Mouse (Mus musculus) embryonic facial prominence, embryonic 15.5 days (tissue): Measurements from ENCODE around the gene AC134908.4. TPM values are rescaled to one million over a fixed set of nuclear protein-coding genes. Genes with fewer than 3 reads are reported as not detected.

ENCODE experiments used
- ATAC-seq: fragments of 200-750 bp; cut with Nextera tagmentation; 2 replicates; pipeline ENCODE4 v1.8.0; 2017; ENCODE audit warnings: low read depth, moderate TSS enrichment; ENCODE audit not compliant: insufficient number of reproducible peaks, low FRiP score, low TSS enrichment
- H3K27ac ChIP-seq: fragments of 300-500 bp; sonication (generic); replicated peaks from 2 replicates; pipeline ENCODE4 v1.5.1; 2015; ENCODE audit warnings: mild to moderate bottlenecking, inconsistent platforms
- H3K27me3 ChIP-seq: fragments of 300-500 bp; sonication (generic); 2 replicates; pipeline ENCODE4 v1.6.1; 2015; ENCODE audit warnings: inconsistent platforms
- H3K36me3 ChIP-seq: fragments of 300-500 bp; sonication (generic); 2 replicates; pipeline ENCODE4 v1.6.1; 2015; ENCODE audit warnings: mild to moderate bottlenecking, inconsistent platforms
- H3K4me1 ChIP-seq: fragments of 300-500 bp; sonication (generic); 2 replicates; pipeline ENCODE4 v1.6.1; 2015; ENCODE audit warnings: inconsistent platforms
- H3K4me2 ChIP-seq: fragments of 300-500 bp; sonication (generic); replicated peaks from 2 replicates; pipeline ENCODE4 v1.6.1; 2015; ENCODE audit warnings: mild to moderate bottlenecking, inconsistent platforms
- H3K4me3 ChIP-seq: fragments of 300-500 bp; sonication (generic); replicated peaks from 2 replicates; pipeline ENCODE4 v1.5.1; 2015; ENCODE audit warnings: mild to moderate bottlenecking, inconsistent platforms
- H3K9ac ChIP-seq: fragments of 300-500 bp; sonication (generic); 2 replicates; pipeline ENCODE4 v1.6.1; 2015; ENCODE audit warnings: inconsistent platforms
- H3K9me3 ChIP-seq: fragments of 300-500 bp; sonication (generic); replicated peaks from 2 replicates; pipeline ENCODE4 v1.6.1; 2016; ENCODE audit warnings: inconsistent platforms
- WGBS: fragments of 180-500 bp; shearing (Covaris S2); methylation state at CpG from one replicate; pipeline ENCODE4 v1.1.7; 2015; 5-methylcytosine and 5-hydroxymethylcytosine counted together
- polyA plus RNA-seq: library from polyadenylated mRNA; unstranded; fragments of >200 nt; fragmentation: Nextera tagmentation; extraction: Ambion mirVana; gene quantifications from 2 replicates; pipeline ENCODE4 v1.2.1, GENCODE M21; 2015

AC134908.4 gene
- polyA plus RNA-seq, 1 experiment from 2014 or later: not detected

DNA sequence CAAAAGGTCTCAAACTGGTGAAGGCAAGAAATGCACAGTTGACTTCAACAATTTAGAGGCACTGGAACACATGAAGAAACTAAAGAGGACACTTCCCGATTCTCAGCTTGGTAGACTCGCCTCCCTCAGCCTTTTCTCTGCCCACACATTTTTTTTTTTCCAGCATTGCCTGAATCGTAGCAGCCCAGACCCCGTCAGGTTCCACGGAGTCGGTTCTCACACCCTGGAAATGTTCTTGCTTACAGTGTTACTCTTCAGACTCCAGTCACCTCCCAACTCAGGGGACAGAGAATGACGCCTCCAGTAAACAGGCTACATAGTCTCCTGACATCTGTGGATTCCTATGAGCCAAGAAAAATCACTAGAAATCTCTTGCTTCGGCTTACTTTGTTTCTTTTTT, 35.3 kb downstream of the AC134908.4 start:
- no peak overlapping the region for H3K4me2 ChIP-seq
- no peak overlapping the region for H3K27ac ChIP-seq
- ATAC-seq: no peak
- no peak overlapping the region for H3K4me3 ChIP-seq
- 69% methylated on average over 8 of the region's 8 CpGs for WGBS
- H3K9me3 ChIP-seq: no peaks in the 10 kb centered on the region
- H3K27me3 ChIP-seq: no peaks in the 10 kb centered on the region
- H3K9ac ChIP-seq: no peak overlapping the region
- no peaks in the 10 kb centered on the region for H3K4me1 ChIP-seq
- H3K36me3 ChIP-seq: no peaks in the 10 kb centered on the region

DNA sequence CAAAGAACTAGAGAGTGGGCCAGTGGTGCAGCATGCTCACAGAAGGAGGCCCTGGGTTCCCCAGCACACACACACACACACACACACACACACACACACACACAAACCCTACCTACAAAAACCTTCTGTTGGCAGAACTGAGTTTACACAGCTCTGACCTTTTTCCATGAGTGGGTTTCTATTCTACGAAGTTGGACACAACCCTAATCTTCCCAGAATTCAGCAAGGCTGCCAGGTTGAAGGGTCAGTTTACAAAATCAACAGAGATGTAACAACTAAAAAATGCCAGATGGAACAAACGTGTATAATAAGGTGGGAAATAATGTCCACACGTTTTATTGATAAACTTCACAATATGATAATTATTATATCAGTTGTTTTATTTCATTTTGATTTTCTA, 37.8 kb downstream of the AC134908.4 start:
- Histone ChIP-seq H3K27ac (no peak overlapping the region), H3K4me1 (no peaks in the 10 kb centered on the region), H3K27me3 (no peaks in the 10 kb centered on the region), H3K9ac (no peak overlapping the region), H3K36me3 (no peaks in the 10 kb centered on the region), H3K9me3 (no peaks in the 10 kb centered on the region), H3K4me2 (no peak overlapping the region), H3K4me3 (no peak overlapping the region)
- 56% methylated on average over 3 of the region's 3 CpGs for WGBS
- ATAC-seq: no peak

DNA sequence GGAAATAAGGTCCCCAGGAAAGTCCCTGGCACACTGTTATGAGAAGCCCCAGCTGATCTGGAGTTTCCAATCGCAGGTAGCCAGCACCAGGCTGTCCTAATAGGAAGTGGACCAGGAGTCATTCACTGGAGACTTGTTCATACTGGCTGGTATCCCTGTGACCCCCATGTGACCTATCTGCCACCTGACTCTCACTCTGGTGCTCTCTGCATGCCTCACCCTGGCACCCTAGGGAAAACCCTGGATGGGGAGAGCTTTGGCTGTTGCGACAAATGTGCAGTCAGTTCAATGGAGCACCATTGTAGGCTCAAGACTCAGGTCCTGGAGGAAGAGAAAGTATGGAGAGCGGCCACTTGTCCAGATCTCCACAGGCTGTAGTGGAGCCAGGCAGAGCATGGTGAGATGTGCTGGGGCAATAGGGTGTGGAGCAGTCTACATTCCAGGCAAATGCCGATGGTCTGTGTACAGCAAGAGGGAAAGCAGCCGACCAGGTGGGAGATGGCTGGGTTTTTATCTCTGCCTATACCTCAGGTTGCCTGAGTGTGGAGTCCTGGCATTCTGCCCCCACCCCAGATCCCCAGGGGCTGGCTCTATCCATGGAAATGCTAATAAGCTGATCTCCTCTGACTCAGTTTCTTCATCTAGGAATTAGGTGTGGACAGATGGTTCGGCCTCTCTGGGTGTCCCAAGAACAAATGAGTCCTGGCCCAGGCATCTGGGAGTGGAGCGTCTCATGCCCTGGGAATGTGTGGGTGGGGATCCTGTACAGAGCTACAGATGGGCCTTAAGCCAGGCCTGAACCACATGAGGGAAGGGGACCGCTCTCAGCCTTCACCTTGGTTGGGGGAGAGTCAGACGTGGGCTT, 38.8 kb downstream of the AC134908.4 start:
- H3K4me3 ChIP-seq: no peak overlapping the region
- H3K4me2 ChIP-seq: no peak overlapping the region
- no peaks in the 10 kb centered on the region for H3K9me3 ChIP-seq
- ATAC-seq: no peak
- no peak overlapping the region for H3K9ac ChIP-seq
- no peak overlapping the region for H3K27ac ChIP-seq
- no peaks in the 10 kb centered on the region for H3K36me3 ChIP-seq
- peaks cover under 1% of the 10 kb centered on the region; the same call in 1 of the 2 replicates for H3K4me1 ChIP-seq
- H3K27me3 ChIP-seq: no peaks in the 10 kb centered on the region
- WGBS: 75% methylated on average over 9 of the region's 9 CpGs

DNA sequence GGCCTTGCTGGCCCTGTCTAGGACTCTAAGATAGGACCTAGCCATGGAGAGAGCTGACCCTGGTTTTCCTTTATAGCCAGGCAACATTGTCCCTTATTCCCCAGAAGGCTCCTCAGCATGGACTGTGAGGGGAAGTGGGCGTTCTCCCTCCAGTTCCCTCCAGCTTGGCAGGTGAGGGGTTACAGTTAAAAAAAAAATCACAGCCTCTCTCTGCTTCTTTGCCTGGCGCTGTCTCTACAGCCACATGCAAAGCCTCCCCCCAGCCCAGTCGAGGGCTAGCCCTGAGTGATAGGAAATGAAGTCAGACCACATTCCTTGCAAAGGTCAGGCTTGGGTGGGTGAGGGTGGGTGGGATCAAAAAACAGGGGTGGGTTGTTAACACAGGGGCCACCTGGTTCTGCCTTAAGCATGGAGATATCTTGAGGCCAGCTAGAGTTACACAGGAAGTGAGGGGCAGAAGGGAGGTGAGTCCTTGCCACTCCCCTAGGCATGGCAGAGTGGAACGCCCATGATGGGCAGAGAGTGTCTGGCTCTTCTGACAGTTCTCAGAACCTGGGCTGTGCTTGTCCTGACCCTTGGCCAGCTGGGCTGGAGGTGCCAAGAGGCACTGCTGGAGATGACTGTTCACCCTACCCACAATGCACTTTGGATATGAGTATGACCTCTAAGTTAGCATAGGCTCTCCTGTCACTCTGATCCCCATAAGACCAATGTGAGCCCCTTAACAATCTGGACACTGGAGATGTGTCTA, 39.7 kb downstream of the AC134908.4 start:
- 29% methylated on average over 4 of the region's 4 CpGs for WGBS
- H3K4me3 ChIP-seq: no peak overlapping the region
- no peak overlapping the region for H3K9ac ChIP-seq
- ATAC-seq: no peak
- peaks cover 7% of the 10 kb centered on the region; the same call in 1 of the 2 replicates for H3K4me1 ChIP-seq
- no peak overlapping the region for H3K27ac ChIP-seq
- no peaks in the 10 kb centered on the region for H3K27me3 ChIP-seq
- no peaks in the 10 kb centered on the region for H3K36me3 ChIP-seq
- no peak overlapping the region for H3K4me2 ChIP-seq
- H3K9me3 ChIP-seq: no peaks in the 10 kb centered on the region

DNA sequence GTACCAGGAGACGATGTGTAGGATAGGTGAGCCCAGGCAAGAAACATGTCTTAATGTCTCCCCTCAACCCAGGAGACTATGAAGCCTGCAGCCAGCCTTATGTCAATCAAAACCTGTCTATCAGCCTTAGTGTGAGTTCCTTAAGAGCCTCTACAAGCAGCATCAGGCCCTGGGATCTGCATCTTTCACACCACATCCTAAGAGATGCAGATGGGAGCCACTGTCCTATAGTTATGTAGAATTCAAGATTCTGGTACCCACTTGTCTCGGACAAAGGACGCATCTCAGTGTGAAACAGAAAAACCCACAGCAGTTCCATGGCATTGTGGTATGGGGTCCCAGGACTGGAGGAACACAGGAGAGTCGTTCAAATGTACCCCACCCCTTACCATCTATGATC, 40.4 kb downstream of the AC134908.4 start:
- no peaks in the 10 kb centered on the region for H3K27me3 ChIP-seq
- no peak overlapping the region for H3K4me3 ChIP-seq
- H3K4me1 ChIP-seq: peaks cover 7% of the 10 kb centered on the region; the same call in 1 of the 2 replicates
- H3K36me3 ChIP-seq: no peaks in the 10 kb centered on the region
- H3K9me3 ChIP-seq: no peaks in the 10 kb centered on the region
- 72% methylated on average over 4 of the region's 4 CpGs for WGBS
- no peak overlapping the region for H3K4me2 ChIP-seq
- H3K27ac ChIP-seq: no peak overlapping the region
- no peak for ATAC-seq
- H3K9ac ChIP-seq: no peak overlapping the region

DNA sequence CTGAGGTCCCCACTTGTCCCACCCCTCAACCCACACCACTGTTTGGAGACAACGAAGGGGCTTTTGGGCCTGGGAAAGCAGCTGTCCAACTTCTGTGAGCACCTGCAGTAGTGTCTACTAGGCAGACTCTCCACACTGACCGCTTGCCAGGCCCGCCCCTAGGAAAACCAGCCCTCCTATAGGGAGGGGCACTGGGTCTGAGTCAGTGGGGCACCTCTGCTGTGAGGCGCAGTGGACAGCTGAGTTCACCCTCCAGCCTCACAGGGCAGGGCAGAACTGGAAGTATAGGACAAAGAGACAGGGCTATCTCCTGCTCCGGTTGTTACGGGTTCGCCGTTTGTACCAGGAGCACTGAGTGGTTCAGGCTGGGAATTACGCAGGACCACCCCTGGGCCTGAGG, 41.2 kb downstream of the AC134908.4 start, which contains the start of gene Msln:
Gene Msln, minus strand, starts transcription at position 138 of the 400 bp plus-strand sequence.
- no peaks in the 10 kb centered on the region for H3K27me3 ChIP-seq
- WGBS: 82% methylated on average over 9 of the region's 9 CpGs
- no peaks in the 10 kb centered on the region for H3K9me3 ChIP-seq
- no peak within 1 kb of the TSS for H3K4me3 ChIP-seq
- no peak for ATAC-seq
- no peak within 1 kb of the TSS for H3K9ac ChIP-seq
- no peak within 1 kb of the TSS for H3K27ac ChIP-seq
- H3K36me3 ChIP-seq: no peaks in the 10 kb centered on the region
- H3K4me2 ChIP-seq: no peak within 1 kb of the TSS
- peaks cover 7% of the 10 kb centered on the region; the same call in 1 of the 2 replicates for H3K4me1 ChIP-seq

DNA sequence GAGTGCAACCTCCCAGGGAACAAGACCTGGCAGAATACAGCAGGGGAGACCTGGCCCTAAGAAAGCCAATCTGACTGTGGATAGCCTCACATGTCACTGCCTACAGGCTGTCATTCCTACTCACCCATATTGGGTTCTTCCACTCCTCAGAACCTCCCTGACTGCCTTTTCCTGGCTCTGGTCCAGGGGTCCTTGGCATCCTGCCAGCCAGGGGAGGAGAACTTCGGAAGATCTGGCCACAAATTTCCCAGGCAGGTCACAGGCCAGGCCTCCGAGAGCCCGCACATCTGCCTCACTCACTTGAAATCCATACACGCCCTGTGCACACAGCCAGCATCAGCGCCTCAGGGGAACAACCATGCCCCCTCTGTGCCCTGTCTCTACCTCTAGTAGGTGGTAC, 44.0 kb downstream of the AC134908.4 start:
- no peaks in the 10 kb centered on the region for H3K9me3 ChIP-seq
- no peak overlapping the region for H3K4me3 ChIP-seq
- WGBS: 38% methylated on average over 5 of the region's 5 CpGs
- no peak overlapping the region for H3K4me2 ChIP-seq
- no peak overlapping the region for H3K9ac ChIP-seq
- no peaks in the 10 kb centered on the region for H3K27me3 ChIP-seq
- no peak overlapping the region for H3K27ac ChIP-seq
- no peaks in the 10 kb centered on the region for H3K36me3 ChIP-seq
- H3K4me1 ChIP-seq: peaks cover 7% of the 10 kb centered on the region; the same call in 1 of the 2 replicates
- ATAC-seq: no peak

DNA sequence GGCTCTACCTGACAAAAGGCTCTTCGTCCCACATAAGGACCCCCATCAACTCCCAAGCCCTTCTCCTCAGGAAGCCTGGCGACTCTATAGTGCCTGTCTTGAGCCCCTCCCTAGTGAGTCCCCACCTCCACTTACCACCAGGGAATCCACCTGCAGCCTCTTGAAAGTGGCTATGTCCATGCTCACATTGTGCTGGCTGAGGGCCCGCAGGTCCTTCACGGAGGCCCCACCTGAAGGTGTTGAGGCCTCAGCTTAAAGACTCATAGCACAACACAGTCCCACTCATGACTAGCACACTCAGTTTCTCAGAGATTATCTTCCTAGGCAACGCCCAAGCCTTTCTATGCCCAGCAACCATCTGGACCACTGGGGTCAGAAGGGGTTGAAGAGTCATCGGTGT, 46.1 kb downstream of the AC134908.4 start:
- no peak overlapping the region for H3K4me2 ChIP-seq
- WGBS: 79% methylated on average over 6 of the region's 6 CpGs
- H3K36me3 ChIP-seq: no peaks in the 10 kb centered on the region
- no peak for ATAC-seq
- H3K9ac ChIP-seq: no peak overlapping the region
- no peak overlapping the region for H3K27ac ChIP-seq
- peaks cover 7% of the 10 kb centered on the region; the same call in 1 of the 2 replicates for H3K4me1 ChIP-seq
- no peaks in the 10 kb centered on the region for H3K9me3 ChIP-seq
- H3K27me3 ChIP-seq: no peaks in the 10 kb centered on the region
- H3K4me3 ChIP-seq: no peak overlapping the region

DNA sequence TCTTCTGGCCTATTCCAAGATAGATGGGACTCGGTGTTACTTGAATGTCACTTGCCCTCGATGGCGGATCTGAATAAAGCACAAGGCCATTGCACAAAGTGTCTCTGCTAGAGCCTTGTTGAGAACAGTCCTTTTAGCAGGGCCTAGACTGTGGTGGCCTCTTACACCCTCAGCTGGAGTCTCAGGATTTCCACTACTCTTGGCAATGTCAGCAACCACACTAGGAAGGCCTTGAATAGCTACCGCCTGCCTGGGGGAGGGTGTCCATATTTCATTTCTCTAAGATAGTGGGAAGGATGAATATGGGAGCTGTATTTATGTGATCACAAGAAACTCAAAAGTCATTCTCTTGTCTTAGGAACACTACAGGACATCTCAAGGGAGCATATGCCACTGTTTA, 47.2 kb downstream of the AC134908.4 start:
- 93% methylated on average over 4 of the region's 4 CpGs for WGBS
- ATAC-seq: no peak

DNA sequence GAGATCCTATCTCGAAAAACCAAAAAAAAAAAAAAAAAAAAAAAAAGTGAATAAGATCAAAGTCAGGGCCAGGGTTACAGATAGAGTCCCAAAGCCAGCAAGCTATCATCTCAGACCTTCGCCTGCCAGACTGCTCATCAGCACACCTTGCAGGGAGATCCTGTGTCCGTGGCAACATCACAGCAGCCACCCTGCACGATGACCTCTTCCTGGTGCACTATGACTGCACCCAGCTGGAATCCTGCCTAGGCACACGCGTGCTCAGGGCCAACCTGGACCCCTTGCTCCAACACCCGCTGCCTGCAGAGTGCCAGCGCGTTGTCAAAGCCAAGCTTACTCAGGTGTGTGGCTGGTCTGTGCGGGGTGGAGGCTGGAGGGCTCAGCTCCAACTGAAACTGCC, 51.1 kb downstream of the AC134908.4 start:
- H3K9me3 ChIP-seq: no peaks in the 10 kb centered on the region
- no peak overlapping the region for H3K4me3 ChIP-seq
- no peak overlapping the region for H3K9ac ChIP-seq
- H3K4me2 ChIP-seq: no peak overlapping the region
- no peak overlapping the region for H3K27ac ChIP-seq
- H3K27me3 ChIP-seq: no peaks in the 10 kb centered on the region
- WGBS: 73% methylated on average over 10 of the region's 10 CpGs
- no peak for ATAC-seq
- H3K36me3 ChIP-seq: no peaks in the 10 kb centered on the region
- H3K4me1 ChIP-seq: no peaks in the 10 kb centered on the region

More for the DNA sequence above, 47.2 kb downstream of the AC134908.4 start:
- Histone ChIP-seq H3K4me1 (peaks cover 7% of the 10 kb centered on the region; the same call in 1 of the 2 replicates), H3K36me3 (no peaks in the 10 kb centered on the region), H3K4me2 (no peak overlapping the region), H3K4me3 (no peak overlapping the region), H3K27ac (no peak overlapping the region), H3K9me3 (no peaks in the 10 kb centered on the region), H3K9ac (no peak overlapping the region), H3K27me3 (no peaks in the 10 kb centered on the region)

DNA sequence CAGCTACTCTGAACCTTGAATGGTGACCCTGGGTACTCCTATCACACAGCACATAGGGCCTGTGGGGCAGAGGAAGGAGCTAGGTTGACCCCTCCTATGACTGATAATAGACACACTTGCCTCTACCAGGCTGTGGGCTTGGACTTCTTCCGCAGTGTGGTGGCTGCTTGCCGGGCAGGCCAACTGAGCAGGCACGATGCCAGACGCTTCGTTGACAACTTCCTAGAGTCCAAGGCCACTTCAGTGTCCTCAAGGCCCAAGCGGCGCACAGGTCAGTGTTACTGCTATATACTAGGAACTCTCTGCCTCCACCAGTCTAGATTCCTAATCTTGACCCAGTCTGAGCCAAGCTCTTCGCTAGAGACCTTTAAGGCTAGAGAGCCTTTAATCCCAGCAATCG, 51.6 kb downstream of the AC134908.4 start:
- Histone ChIP-seq H3K4me1 (no peaks in the 10 kb centered on the region), H3K27me3 (no peaks in the 10 kb centered on the region), H3K9me3 (no peaks in the 10 kb centered on the region), H3K4me2 (no peak overlapping the region), H3K27ac (no peak overlapping the region), H3K9ac (no peak overlapping the region), H3K36me3 (no peaks in the 10 kb centered on the region), H3K4me3 (no peak overlapping the region)
- ATAC-seq: no peak
- WGBS: 89% methylated on average over 9 of the region's 9 CpGs
